Mouse (Mus musculus): Measurements from ENCODE around the gene Hist1h2ad.
A peak's percentile ranks its signal among the peaks of the same experiment; 100 is the strongest.
"Not testable (repeated sequence)": the region's sequence is repeated elsewhere in the genome, so short reads cannot be mapped to it uniquely, and the experiment has no call there.

Gene Hist1h2ad

DNA sequence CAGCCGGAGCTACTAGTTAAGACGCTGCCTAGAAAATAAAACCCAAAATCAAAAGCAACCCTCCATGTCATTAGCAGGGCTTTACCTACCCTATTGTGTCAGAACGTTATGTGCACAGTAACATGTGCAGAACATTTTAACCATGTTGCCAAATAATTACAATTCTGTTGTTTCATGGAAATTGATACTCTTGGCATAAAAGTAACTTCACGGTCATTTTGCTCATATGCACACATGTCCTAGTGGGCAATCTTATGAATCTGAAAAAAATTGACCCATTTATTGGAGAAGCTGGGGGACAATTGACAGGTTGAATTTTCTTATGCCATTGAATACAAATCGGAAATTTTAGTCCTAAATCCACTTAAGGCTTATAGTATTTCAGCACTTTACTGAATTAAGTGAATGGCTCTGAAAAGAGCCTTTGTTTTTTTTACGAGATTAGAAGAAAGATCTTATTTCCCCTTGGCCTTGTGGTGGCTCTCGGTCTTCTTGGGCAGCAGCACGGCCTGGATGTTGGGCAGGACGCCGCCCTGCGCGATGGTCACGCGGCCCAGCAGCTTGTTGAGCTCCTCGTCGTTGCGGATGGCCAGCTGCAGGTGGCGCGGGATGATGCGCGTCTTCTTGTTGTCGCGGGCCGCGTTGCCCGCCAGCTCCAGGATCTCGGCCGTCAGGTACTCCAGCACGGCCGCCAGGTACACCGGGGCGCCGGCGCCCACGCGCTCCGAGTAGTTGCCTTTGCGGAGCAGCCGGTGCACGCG lies 3.7 kb upstream of the Hist1h2ad start:
- DNase-seq, result not testable (repeated sequence)

DNA sequence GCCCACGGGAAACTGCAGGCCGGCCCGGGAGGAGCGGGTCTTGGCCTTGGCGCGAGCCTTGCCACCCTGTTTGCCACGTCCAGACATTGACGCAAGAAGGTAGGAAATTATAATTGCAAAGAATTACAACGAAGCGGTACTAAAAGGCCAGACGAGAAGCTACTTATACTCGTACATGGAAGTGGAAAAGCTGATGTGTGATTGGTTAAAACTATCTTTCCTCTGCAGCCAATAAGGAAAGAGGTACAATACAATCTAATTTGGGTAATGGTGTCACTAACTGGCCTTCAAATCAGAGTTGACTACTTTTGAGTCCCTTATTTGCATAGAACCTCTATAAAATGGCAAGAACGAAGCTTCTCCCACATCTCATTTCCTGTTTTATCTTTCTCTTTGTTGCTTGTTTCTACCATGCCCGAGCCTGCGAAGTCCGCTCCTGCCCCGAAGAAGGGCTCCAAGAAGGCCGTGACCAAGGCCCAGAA lies 3.1 kb upstream of the Hist1h2ad start, which contains the start of the genes Hist1h2ae and Hist1h2bg:
TSS of gene Hist1h2ae (minus strand) at position 199 of the 482 bp plus-strand sequence.
TSS of gene Hist1h2bg (plus strand) at position 375 of the 482 bp plus-strand sequence.
- DNase-seq, result peak; percentile 76 to 82

DNA sequence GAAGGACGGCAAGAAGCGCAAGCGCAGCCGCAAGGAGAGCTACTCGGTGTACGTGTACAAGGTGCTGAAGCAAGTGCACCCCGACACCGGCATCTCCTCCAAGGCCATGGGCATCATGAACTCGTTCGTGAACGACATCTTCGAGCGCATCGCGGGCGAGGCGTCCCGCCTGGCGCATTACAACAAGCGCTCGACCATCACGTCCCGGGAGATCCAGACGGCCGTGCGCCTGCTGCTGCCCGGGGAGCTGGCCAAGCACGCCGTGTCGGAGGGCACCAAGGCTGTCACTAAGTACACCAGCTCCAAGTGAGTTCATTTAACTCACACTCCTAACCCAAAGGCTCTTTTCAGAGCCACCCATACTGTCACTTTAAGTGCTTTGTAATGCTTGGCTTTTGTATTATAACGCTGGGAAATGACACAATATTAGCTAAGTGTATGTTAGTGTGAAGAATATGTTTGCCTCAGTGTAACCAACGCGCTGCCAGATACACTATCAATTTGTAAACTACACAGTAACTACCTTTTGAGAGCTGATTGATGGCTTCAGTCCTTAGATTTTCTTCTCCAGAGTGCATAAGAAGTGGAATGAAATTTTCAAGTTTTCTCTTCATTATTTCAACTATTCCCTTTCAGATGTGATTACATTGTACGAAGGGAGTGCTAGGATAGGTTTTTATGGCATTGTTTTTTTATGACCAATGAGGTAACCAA lies 2.5 kb upstream of the Hist1h2ad start:
- peak in 1 of 2 experiments; percentile 47 for DNase-seq

DNA sequence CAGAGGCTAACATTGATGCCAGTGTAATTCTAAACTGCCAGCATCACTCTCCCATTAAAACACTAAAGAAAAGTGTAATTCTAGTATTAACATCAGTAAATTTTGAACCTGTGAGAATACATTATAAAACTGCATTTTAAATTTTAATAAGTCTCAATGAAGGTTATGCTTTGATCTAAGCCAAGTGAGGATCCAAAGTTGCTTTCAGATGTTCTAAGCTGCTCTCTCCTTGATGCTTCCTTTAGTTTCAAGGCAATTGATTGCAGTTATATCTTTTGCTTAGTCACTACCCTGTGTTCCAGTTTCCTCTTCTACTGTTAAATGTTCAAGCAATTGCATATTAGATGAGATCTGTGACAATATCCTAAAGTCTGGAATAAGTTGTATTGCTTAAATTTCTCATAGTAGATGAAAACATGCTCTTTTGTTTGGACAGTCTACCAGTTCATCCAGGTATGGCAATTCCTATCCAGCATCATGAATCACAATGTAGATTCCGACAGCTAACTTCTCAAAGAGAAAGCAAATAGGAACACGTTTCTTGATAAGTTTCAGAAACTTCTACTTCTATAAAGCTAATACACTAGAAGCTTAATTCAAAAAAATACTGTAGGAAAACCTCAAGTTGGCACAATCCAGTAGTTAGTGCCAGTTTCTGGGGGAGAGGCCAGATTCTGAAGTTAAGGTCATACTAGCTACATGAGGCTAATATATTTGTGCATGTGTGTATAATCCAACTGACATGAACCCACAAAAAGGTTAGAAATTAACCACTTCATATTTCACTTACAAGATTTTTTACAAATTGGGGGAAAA lies 1.8 kb upstream of the Hist1h2ad start:
- DNase-seq, result no peak

GRCm38 (mm10) chr13:23573034-23573897 lies 915 bp upstream of the Hist1h2ad start:
- peak; percentile 35 to 42 for DNase-seq

- peak; percentile 51 to 54 for DNase-seq
Observed at GRCm38 (mm10) chr13:23574546-23575170, 477 bp downstream of the Hist1h2ad start.

- DNase-seq, result peak; percentile 74 to 77
Observed at GRCm38 (mm10) chr13:23575271-23575851, 1.2 kb downstream of the Hist1h2ad start, which contains the start of gene Hist1h3d. Gene Hist1h3d (plus strand): TSS chr13:23575763.

- peak in 1 of 2 experiments; percentile 38 for DNase-seq
Observed at GRCm38 (mm10) chr13:23575864-23576313, 1.7 kb downstream of the Hist1h2ad start.

GRCm38 (mm10) chr13:23576351-23576881 lies 2.2 kb downstream of the Hist1h2ad start:
- no peak for DNase-seq

DNA sequence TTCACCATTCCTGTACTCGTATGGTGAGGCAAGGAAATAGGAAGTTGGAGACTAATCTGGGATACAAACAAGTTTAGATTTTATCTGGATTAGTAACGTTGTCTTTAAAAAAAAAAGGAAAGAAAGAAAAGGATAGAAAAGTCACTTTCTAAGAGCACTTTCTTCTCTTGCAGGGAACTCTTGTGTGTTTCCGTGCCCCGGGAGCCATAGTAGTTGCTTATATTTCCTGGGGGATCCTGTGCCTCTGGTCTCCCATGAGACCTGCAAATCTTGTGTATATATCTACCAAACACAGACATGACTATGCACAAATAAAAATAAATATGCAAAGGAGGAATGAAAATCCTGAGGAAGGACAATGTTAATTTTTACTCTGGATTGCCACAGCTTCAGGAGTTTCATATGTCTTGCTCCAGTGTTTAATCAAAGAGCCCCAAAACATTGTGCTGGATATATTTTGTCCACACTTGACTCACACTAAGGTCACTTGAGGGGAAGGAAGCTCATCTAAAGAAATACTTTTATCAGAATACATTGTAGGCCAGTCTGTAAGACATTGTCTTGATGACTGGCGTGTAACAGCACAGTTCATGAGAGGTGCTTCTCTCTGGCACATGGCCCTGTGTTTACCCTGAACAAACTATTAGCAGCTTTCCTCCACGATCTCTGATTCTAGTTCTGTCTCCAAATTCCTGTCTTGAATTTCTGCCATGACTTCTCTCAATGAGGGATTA lies 2.9 kb downstream of the Hist1h2ad start:
- no peak for DNase-seq

DNA sequence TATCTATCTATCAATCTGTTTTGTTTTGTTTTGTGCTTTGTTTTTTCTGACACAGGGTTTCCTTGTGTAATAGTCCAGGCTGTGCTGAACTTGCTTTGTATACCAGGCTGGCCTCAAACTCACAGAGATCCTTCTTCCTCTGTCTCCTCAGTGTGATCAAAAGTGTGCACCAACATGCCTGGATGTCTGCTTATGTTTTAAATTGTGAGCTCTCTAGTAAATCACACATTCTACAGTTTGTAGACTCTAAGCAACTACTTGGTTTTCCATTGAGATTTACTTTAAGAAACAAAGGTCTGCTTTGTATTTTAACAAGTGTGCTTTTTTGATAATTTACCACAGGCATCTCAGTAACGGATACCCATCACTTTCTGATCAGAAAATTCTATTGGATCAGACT lies 3.7 kb downstream of the Hist1h2ad start:
- DNase-seq, result no peak

GRCm38 (mm10) chr13:23581408-23582218 lies 7.4 kb downstream of the Hist1h2ad start, which contains the start of gene Hist1h4d:
Gene Hist1h4d (plus strand): TSS chr13:23581598.
- DNase-seq, result peak; percentile 97

DNA sequence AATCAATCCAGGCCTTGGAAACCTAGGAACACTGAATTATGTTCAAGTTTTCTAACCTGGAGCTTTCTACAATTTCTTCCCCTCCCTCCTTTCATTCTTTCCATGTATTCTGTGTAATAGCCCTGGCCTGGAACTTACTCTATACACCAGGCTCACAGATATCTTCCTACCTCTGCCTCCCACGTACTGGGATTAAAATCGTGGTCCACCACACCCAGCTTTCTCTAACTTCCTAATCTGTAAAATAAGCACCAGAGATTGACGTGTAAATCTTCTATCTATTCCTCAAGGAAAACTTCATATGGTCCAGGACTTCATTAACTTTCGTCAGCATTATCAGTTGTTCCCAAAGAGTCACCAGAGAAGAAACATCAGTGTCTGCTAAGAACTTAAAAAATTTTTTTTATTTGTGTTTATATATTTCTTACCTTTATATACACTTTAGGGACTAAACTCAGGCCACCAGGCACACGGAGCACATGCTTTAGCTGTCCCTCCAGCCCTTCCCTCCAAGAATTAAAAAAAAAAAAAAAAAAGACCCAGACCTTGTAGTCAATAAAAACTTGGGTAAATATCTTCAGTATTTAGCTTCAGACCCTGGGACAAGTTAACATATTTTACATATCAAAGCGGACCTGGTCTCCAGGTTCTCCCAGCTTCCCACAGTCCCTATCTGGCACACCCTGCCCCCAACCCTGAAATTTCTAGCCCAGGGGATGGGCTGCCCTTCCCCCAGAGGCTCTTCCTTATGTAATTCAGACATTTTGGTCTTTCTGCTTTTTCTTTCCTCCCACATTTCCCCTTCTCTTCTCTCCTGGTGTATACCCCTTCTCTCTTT lies 8.3 kb downstream of the Hist1h2ad start:
- DNase-seq, result no peak

DNA sequence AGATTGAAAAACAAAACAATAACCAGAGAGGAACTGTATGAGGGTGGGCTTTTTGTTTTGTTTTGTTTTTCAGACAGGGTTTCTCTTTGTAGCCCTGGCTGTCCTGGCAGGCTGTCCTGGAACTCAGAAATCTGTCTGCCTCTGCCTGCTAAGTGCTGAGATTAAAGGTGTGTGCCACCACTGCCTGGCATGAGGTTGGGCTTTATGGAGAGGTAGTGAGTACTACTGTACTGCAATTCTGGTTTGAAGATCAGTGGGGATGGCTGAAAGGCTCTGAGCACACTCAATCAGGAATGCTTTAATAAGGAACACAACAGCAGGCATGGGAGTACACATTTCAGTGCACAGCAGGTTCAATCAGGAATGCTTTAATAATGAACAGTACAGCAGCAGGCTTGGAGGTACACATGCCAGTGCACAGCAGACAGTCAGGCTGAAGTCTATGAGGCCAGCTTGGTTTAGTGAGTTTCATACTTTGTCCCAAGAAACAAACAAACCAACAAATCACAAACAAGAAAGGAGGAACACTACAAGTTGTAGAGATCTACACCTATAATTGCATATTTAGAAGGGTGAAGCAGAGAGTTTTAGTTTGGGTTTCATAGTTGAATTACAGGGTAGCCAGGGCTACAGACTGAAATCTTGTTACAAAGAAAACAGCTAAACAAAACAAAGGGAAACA lies 9.3 kb downstream of the Hist1h2ad start:
- no peak for DNase-seq

DNA sequence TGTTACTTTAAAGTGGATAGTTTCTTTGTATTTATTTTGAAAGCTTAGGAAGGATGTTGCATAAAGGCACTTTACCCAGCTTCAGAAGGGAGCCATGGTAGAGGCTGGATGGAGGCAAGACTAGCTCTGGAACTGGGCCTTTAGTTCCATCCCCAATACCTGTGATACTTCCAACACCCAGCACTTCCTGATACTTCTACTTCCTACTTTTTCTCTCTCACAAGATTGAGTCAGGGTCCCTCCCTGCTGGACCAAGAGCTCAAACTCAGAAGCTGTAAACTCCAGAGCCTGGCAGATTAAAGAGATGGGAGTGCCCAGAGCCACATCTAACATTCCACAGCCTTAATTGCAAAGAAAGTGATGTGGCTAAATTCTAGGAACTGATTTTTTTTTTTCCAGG lies 10.2 kb downstream of the Hist1h2ad start:
- DNase-seq, result peak in 1 of 2 experiments; percentile 31

DNA sequence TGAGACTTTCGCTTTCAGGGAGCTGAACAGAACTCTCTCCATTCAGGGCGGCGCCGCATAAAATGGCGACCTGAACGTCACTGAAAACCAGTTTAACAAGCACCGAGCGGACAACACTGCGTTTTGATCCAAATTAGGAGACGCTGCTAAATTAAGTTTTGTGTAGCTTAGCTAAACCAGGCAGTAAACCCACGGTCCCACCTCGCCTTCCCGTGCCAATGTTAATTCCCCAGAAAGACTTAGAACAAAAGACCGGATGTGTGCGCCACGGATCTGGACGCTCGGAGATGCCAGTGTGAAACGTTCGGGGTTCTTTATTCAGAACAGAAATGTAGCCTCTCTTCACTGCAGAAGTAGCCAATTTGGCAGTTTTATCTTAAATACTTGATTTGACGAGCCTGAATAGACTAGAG lies 10.9 kb downstream of the Hist1h2ad start:
- peak; percentile 84 to 85 for DNase-seq

DNA sequence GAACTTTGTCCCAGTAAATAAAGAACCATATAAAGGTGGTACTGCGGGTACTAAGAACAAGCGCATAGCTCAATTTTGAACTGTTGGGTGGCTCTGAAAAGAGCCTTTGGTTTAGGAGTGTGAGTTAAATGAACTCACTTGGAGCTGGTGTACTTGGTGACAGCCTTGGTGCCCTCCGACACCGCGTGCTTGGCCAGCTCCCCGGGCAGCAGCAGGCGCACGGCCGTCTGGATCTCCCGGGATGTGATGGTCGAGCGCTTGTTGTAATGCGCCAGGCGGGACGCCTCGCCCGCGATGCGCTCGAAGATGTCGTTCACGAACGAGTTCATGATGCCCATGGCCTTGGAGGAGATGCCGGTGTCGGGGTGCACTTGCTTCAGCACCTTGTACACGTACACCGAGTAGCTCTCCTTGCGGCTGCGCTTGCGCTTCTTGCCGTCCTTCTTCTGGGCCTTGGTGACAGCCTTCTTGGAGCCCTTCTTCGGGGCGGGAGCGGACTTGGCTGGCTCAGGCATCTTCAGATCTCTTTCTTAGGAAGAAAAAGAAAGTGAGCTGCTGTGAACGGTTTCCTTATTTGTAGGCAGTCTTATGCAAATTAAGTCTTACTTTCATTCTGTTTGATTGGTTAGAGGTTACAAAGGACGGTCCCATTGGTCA lies 11.4 kb downstream of the Hist1h2ad start:
- peak; percentile 83 for DNase-seq

Measured in B cell, adult 2 months (primary cell).